Mouse (Mus musculus) myocyte (in vitro differentiated cells): Measurements from ENCODE around the gene Dpp4.

Experiments used
- CEBPB ChIP-seq: IDR thresholded peaks from 2 replicates; pipeline ENCODE4 v1.6.1; 2011; ENCODE audit warnings: mild to moderate bottlenecking, moderate library complexity; ENCODE audit not compliant: poor library complexity, insufficient read depth, severe bottlenecking
- MAX ChIP-seq: IDR thresholded peaks from one replicate; pipeline ENCODE4 v1.6.1; 2011; ENCODE audit warnings: low read depth, mild to moderate bottlenecking, control low read depth
- MYOD1 ChIP-seq, 3 experiments: IDR thresholded peaks; one replicate each; pipeline ENCODE4 v1.6.1; 2011; ENCODE audit warnings: control low read depth in 2 of 3, low read depth in 2 of 3, mild to moderate bottlenecking in 2 of 3, moderate library complexity in 1 of 3; ENCODE audit not compliant: insufficient read length in 2 of 3, control insufficient read depth in 1 of 3
- MYOG ChIP-seq, 3 experiments: IDR thresholded peaks; one replicate each; pipeline ENCODE4 v1.6.1; 2011; ENCODE audit warnings: control low read depth in 2 of 3, low read depth in 2 of 3, mild to moderate bottlenecking in 2 of 3; ENCODE audit not compliant: insufficient read length in 2 of 3, control insufficient read depth in 1 of 3, insufficient read depth in 1 of 3
- POLR2A ChIP-seq: IDR thresholded peaks from one replicate; pipeline ENCODE4 v1.6.1; 2011; ENCODE audit warnings: low read depth, mild to moderate bottlenecking, control low read depth, moderate library complexity; ENCODE audit not compliant: insufficient read length
- POLR2AphosphoS2 ChIP-seq: IDR thresholded peaks from one replicate; pipeline ENCODE4 v1.6.1; 2011; ENCODE audit warnings: low read depth, control low read depth; ENCODE audit not compliant: insufficient read length
- REST ChIP-seq: IDR thresholded peaks from one replicate; pipeline ENCODE4 v1.6.1; 2011; ENCODE audit warnings: mild to moderate bottlenecking, control low read depth, moderate library complexity; ENCODE audit not compliant: insufficient read depth, insufficient read length
- TCF12 ChIP-seq: IDR thresholded peaks from one replicate; pipeline ENCODE4 v1.6.1; 2011; ENCODE audit warnings: mild to moderate bottlenecking, control low read depth; ENCODE audit not compliant: poor library complexity, insufficient read depth, severe bottlenecking
- USF1 ChIP-seq: IDR thresholded peaks from one replicate; pipeline ENCODE4 v1.6.1; 2011; ENCODE audit warnings: low read depth, mild to moderate bottlenecking, control low read depth, moderate library complexity

DNA sequence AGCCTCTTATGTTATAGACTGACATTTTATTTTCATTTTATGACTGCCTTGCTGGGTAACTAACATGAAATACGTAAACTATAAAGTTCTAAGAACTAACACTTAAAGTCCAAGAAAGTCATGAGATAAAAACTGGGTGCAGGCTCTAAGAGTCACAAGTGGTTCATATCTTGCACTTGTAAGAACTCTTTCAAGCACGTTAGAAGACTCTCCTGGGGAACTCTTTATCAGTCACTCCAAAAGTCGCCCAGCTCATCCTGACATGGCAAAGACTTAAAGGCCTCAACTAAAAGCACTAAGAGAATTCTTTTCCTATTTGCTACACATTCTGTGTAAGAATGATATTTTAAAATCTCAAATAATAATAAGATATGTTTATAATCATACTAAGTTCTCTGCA is 92.5 kb downstream of the Dpp4 start:
- TF ChIP-seq USF1: no peak
- no peak for TF ChIP-seq REST
- TF ChIP-seq POLR2AphosphoS2: no peak
- TF ChIP-seq POLR2A: no peak
- no peak for TF ChIP-seq CEBPB
- no peak for TF ChIP-seq MAX
- no peak for TF ChIP-seq MYOD1 (IDR thresholded peaks at IDR 0.05; ENCODE audit: control insufficient read depth in 1 of 3, insufficient read length in 2 of 3, low read depth in 2 of 3)
- no peak for TF ChIP-seq TCF12
- no peak for TF ChIP-seq MYOG (IDR thresholded peaks at IDR 0.05; ENCODE audit: control insufficient read depth in 1 of 3, insufficient read depth in 1 of 3, insufficient read length in 2 of 3, low read depth in 2 of 3)
